Mouse (Mus musculus): ENCODE measurements at regions not wholly inside any gene's neighbourhood (a gene's known extent, or its start where the extent isn't known, plus 50 kb on each side); places are given as distances from the start of the nearest gene placed in this dataset.

- Histone ChIP-seq H3K27ac (no peak overlapping the region), H3K9ac (no peak overlapping the region), H3K27me3 (no peaks in the 10 kb centered on the region), H3K4me3 (no peak overlapping the region), H3K4me2 (no peak overlapping the region), H3K4me1 (no peaks in the 10 kb centered on the region), H3K36me3 (no peaks in the 10 kb centered on the region), H3K9me3 (no peaks in the 10 kb centered on the region)
- 87% methylated on average over 1 of the region's 1 CpGs for WGBS
- ATAC-seq (ENCODE audit: insufficient number of reproducible peaks, insufficient read depth, low FRiP score, low TSS enrichment, low read depth): no peak
Observed at GRCm38 (mm10) chr12:27780801-27781200, 438.4 kb upstream of the Sox11 start.

DNA sequence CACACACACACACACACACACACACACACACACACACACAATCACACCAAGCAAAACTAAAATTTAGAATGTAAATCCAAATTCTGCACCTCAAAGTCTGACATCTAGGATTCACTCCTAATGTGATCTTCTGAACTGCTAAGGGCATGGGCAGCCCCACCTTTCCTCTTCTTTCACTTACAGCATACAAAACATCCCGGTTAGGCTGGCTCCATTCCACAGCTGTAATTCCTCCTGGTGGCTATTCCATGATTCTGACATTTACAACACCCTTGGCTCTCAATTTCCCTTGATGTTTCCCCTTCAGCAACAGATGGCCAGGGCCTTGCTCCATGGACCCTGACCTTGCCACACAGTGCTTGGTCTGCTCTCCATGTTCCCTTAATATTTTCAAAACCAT lies 423.6 kb upstream of the Sox11 start:
- Histone ChIP-seq H3K27me3 (no peaks in the 10 kb centered on the region), H3K27ac (no peak overlapping the region), H3K4me3 (no peak overlapping the region), H3K36me3 (no peaks in the 10 kb centered on the region), H3K9me3 (no peaks in the 10 kb centered on the region), H3K4me2 (no peak overlapping the region), H3K9ac (no peak overlapping the region), H3K4me1 (no peaks in the 10 kb centered on the region)
- 83% methylated on average over 1 of the region's 1 CpGs for WGBS
- ATAC-seq (ENCODE audit: insufficient number of reproducible peaks, insufficient read depth, low FRiP score, low TSS enrichment, low read depth): no peak

DNA sequence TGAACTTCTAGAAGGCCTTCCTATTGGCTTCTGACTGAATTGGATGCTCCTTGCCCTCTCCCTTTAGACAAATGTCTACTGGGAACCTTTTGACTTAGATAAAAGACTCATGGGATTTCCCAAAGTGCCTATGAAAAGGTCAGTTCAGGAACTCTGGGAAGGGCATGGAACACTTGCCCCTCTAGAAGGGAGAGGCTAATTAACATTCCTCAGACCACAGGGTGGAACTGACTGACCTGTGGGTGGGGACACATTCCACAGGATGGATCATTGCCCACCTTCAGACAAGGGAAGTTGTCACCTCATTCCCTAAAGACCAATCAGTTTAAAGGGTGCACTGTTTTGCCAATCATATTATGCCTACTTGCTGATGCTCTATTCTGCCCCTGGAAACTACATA lies 416.6 kb upstream of the Sox11 start:
- H3K9ac ChIP-seq: no peak overlapping the region
- H3K36me3 ChIP-seq: no peaks in the 10 kb centered on the region
- no peaks in the 10 kb centered on the region for H3K27me3 ChIP-seq
- H3K9me3 ChIP-seq: no peaks in the 10 kb centered on the region
- H3K4me3 ChIP-seq: no peak overlapping the region
- ATAC-seq (ENCODE audit: insufficient number of reproducible peaks, insufficient read depth, low FRiP score, low TSS enrichment, low read depth): no peak
- no peak overlapping the region for H3K27ac ChIP-seq
- no peaks in the 10 kb centered on the region for H3K4me1 ChIP-seq
- no peak overlapping the region for H3K4me2 ChIP-seq

GRCm38 (mm10) chr12:27757641-27758040 lies 415.3 kb upstream of the Sox11 start:
- no peak overlapping the region for H3K4me2 ChIP-seq
- no peak overlapping the region for H3K27ac ChIP-seq
- H3K9me3 ChIP-seq: no peaks in the 10 kb centered on the region
- no peaks in the 10 kb centered on the region for H3K27me3 ChIP-seq
- ATAC-seq (ENCODE audit: insufficient number of reproducible peaks, insufficient read depth, low FRiP score, low TSS enrichment, low read depth): no peak
- no peaks in the 10 kb centered on the region for H3K4me1 ChIP-seq
- H3K36me3 ChIP-seq: no peaks in the 10 kb centered on the region
- H3K9ac ChIP-seq: no peak overlapping the region
- no peak overlapping the region for H3K4me3 ChIP-seq

DNA sequence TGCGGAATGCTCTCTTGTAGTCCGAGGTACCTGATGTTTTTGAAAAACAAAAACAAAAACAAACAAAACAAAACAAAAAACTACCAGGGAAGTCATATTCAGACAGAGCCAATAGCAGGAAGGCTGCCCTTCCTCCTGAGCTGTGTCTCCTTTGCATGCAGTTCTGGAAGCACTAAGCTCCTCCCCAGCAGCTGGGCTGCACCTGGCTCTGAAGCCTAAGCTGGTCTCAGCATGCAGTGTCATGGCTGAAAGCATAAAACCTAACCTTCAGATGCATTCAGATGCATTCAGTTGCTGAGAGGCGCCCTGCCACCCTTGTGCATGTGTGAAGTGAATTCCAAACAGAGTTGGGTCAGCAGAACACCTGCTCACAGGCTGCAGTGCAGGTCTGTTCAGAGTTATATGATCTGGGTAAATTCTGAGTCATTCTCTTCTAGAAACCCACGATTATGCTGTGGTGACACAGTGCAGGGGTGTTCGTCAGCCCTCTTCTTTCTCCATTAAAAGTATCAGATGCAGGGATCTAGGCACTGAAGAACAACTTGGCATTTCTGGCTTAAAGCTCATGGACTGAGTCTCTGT lies 382.3 kb upstream of the Sox11 start:
- Histone ChIP-seq H3K4me1 (peaks cover 11% of the 10 kb centered on the region), H3K27ac (peak overlapping the region; percentile 40; the same call in 1 of the 2 replicates), H3K9ac (no peak overlapping the region), H3K4me3 (no peak overlapping the region), H3K4me2 (no peak overlapping the region), H3K27me3 (no peaks in the 10 kb centered on the region), H3K36me3 (no peaks in the 10 kb centered on the region), H3K9me3 (no peaks in the 10 kb centered on the region)
- ATAC-seq (ENCODE audit: insufficient number of reproducible peaks, insufficient read depth, low FRiP score, low TSS enrichment, low read depth): no peak
- WGBS: 50% methylated on average over 5 of the region's 5 CpGs

GRCm38 (mm10) chr12:27680459-27680858 lies 338.1 kb upstream of the Sox11 start:
- ATAC-seq (ENCODE audit: insufficient number of reproducible peaks, insufficient read depth, low FRiP score, low TSS enrichment, low read depth): no peak
- H3K9me3 ChIP-seq: no peaks in the 10 kb centered on the region
- H3K4me3 ChIP-seq: no peak overlapping the region
- no peak overlapping the region for H3K27ac ChIP-seq
- H3K4me2 ChIP-seq: no peak overlapping the region
- no peaks in the 10 kb centered on the region for H3K27me3 ChIP-seq
- H3K9ac ChIP-seq: no peak overlapping the region
- H3K36me3 ChIP-seq: no peaks in the 10 kb centered on the region
- H3K4me1 ChIP-seq: no peaks in the 10 kb centered on the region

DNA sequence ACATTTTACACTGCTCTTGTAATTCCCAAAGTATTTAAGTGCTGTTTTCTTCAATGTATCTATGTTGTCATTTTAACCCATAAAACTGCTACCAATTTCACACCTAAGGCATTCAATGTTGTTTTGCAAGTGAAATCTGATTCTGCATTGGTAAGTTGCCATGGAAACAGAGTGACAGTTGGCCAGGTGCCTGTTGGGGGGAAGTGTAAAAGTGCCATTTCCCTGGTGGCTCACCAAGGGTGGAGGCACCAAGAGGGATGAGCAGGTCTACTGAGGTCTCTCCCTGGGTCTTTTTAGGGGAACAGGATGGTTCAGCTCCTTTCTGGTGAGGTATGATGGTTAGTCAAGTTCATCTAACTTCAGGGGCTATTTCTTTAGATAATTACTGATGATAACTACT lies 331.0 kb upstream of the Sox11 start:
- Histone ChIP-seq H3K4me1 (no peaks in the 10 kb centered on the region), H3K36me3 (no peaks in the 10 kb centered on the region), H3K9me3 (no peaks in the 10 kb centered on the region), H3K4me2 (no peak overlapping the region), H3K27me3 (no peaks in the 10 kb centered on the region), H3K4me3 (no peak overlapping the region), H3K9ac (no peak overlapping the region), H3K27ac (no peak overlapping the region)
- no peak for ATAC-seq (ENCODE audit: insufficient number of reproducible peaks, insufficient read depth, low FRiP score, low TSS enrichment, low read depth)

- WGBS: 51% methylated on average over 9 of the region's 9 CpGs
- H3K9ac ChIP-seq: no peak overlapping the region
- H3K4me3 ChIP-seq: no peak overlapping the region
- no peaks in the 10 kb centered on the region for H3K27me3 ChIP-seq
- no peaks in the 10 kb centered on the region for H3K36me3 ChIP-seq
- no peak overlapping the region for H3K27ac ChIP-seq
- no peaks in the 10 kb centered on the region for H3K4me1 ChIP-seq
- no peak overlapping the region for H3K4me2 ChIP-seq
- no peaks in the 10 kb centered on the region for H3K9me3 ChIP-seq
- ATAC-seq (ENCODE audit: insufficient number of reproducible peaks, insufficient read depth, low FRiP score, low TSS enrichment, low read depth): no peak
Observed at GRCm38 (mm10) chr12:27670650-27671084, 328.3 kb upstream of the Sox11 start.

DNA sequence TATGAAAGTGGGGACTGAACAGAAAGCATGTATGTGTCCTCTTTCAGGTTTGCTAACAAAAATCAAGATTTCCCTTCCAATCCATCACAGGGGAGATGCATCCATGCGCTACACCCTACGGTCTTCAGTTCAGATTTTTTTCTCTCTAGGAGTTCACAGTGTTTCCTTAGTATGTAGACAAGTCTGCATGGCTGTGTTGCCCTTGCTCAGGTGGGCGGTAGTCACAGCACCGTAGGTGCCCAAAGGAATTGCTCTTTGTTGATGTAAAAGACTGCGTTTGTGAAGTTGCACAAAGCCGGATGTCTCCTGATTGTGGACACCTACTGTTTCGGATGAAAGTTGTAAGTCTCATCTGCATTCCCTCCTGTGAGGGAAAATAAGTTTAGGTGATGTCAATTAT lies 327.8 kb upstream of the Sox11 start:
- no peaks in the 10 kb centered on the region for H3K27me3 ChIP-seq
- no peak overlapping the region for H3K4me3 ChIP-seq
- no peak for ATAC-seq (ENCODE audit: insufficient number of reproducible peaks, insufficient read depth, low FRiP score, low TSS enrichment, low read depth)
- no peaks in the 10 kb centered on the region for H3K36me3 ChIP-seq
- no peaks in the 10 kb centered on the region for H3K4me1 ChIP-seq
- no peaks in the 10 kb centered on the region for H3K9me3 ChIP-seq
- 75% methylated on average over 7 of the region's 7 CpGs for WGBS
- no peak overlapping the region for H3K4me2 ChIP-seq
- no peak overlapping the region for H3K27ac ChIP-seq
- no peak overlapping the region for H3K9ac ChIP-seq

DNA sequence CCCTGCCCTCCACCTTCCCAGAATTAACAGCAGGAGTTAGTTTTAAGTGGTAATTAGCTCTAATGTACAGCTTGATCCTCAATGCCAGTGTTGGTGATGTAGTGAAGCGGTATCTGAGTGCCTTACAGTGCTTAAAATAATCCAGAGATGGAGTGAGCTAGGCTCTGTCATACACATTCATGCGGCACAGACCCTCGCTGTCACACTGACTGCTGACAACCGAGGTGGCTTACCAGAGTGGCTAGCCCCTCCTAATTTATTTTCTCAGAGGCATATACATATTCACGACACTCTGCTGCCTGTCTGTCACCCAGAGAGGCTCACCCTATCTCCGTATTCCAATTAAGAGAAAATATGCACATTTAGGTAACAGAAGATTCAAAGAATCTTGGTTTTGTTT lies 327.2 kb upstream of the Sox11 start:
- H3K9me3 ChIP-seq: no peaks in the 10 kb centered on the region
- no peaks in the 10 kb centered on the region for H3K4me1 ChIP-seq
- no peaks in the 10 kb centered on the region for H3K36me3 ChIP-seq
- H3K9ac ChIP-seq: no peak overlapping the region
- H3K4me3 ChIP-seq: no peak overlapping the region
- H3K27ac ChIP-seq: no peak overlapping the region
- ATAC-seq (ENCODE audit: insufficient number of reproducible peaks, insufficient read depth, low FRiP score, low TSS enrichment, low read depth): no peak
- H3K27me3 ChIP-seq: no peaks in the 10 kb centered on the region
- 75% methylated on average over 6 of the region's 6 CpGs for WGBS
- H3K4me2 ChIP-seq: no peak overlapping the region

- no peak for ATAC-seq (ENCODE audit: insufficient number of reproducible peaks, insufficient read depth, low FRiP score, low TSS enrichment, low read depth)
- no peaks in the 10 kb centered on the region for H3K27me3 ChIP-seq
- H3K4me1 ChIP-seq: no peaks in the 10 kb centered on the region
- no peak overlapping the region for H3K4me2 ChIP-seq
- no peak overlapping the region for H3K9ac ChIP-seq
- no peak overlapping the region for H3K27ac ChIP-seq
- no peaks in the 10 kb centered on the region for H3K36me3 ChIP-seq
- H3K4me3 ChIP-seq: no peak overlapping the region
- WGBS: 77% methylated on average over 2 of the region's 2 CpGs
- no peaks in the 10 kb centered on the region for H3K9me3 ChIP-seq
Observed at GRCm38 (mm10) chr12:27666456-27666855, 324.1 kb upstream of the Sox11 start.

GRCm38 (mm10) chr12:27663126-27663525 lies 320.8 kb upstream of the Sox11 start:
- Histone ChIP-seq H3K9ac (no peak overlapping the region), H3K4me1 (0 out of 2 replicates have a peak, but pooled peaks cover 3% of the 10 kb centered on the region), H3K9me3 (no peaks in the 10 kb centered on the region), H3K4me2 (no peak overlapping the region), H3K4me3 (no peak overlapping the region), H3K27ac (no peak overlapping the region), H3K36me3 (no peaks in the 10 kb centered on the region), H3K27me3 (no peaks in the 10 kb centered on the region)
- WGBS: 69% methylated on average over 4 of the region's 4 CpGs
- ATAC-seq (ENCODE audit: insufficient number of reproducible peaks, insufficient read depth, low FRiP score, low TSS enrichment, low read depth): no peak

- Histone ChIP-seq H3K36me3 (no peaks in the 10 kb centered on the region), H3K4me1 (0 out of 2 replicates have a peak, but pooled peaks cover 6% of the 10 kb centered on the region), H3K27me3 (no peaks in the 10 kb centered on the region), H3K4me3 (no peak overlapping the region), H3K9me3 (no peaks in the 10 kb centered on the region), H3K9ac (no peak overlapping the region), H3K27ac (no peak overlapping the region), H3K4me2 (no peak overlapping the region)
- no peak for ATAC-seq (ENCODE audit: insufficient number of reproducible peaks, insufficient read depth, low FRiP score, low TSS enrichment, low read depth)
- WGBS: 74% methylated on average over 5 of the region's 5 CpGs
Observed at GRCm38 (mm10) chr12:27662723-27663122, 320.3 kb upstream of the Sox11 start.

Data from embryonic facial prominence, embryonic 13.5 days (tissue).